Mouse (Mus musculus): ENCODE data around the gene Enthd1.

DNA sequence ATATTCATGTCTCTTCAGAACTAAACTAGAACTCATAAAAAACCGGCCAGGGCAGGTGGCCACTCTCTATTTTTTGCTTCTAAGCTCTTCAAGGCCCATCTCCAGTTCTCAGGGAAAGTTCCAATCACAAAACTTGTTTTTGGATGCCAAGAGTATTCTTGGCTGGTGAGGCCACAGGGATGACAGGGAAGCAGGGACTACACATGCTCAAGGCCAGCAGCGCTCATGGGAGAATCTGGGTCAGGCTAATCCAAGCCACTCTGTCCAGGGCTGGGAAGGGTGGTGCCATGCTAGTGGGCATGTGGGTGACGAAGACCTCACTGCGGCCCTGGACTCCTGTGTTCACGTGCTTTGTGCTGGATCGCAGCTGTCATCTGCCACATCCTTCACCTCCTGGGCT lies 110.5 kb downstream of the Enthd1 start:
- no peak for TF ChIP-seq CTCF (IDR thresholded peaks at IDR 0.05; ENCODE audit: borderline replicate concordance, control insufficient read depth, extremely low read depth, insufficient read depth, low read length, poor library complexity)
- TF ChIP-seq POLR2A (IDR thresholded peaks at IDR 0.05; ENCODE audit: control insufficient read depth, extremely low read depth, insufficient read depth, low read length, poor library complexity) = no peak
